Mouse (Mus musculus) induced T-regulatory cell, adult 2 months (primary cell): Measurements from ENCODE around the gene Vnn3.

Source experiments
- DNase-seq: peaks from one replicate; pipeline ENCODE4 v3.0.0-alpha.2; 2012; ENCODE audit warnings: low read depth

Gene Vnn3

DNA sequence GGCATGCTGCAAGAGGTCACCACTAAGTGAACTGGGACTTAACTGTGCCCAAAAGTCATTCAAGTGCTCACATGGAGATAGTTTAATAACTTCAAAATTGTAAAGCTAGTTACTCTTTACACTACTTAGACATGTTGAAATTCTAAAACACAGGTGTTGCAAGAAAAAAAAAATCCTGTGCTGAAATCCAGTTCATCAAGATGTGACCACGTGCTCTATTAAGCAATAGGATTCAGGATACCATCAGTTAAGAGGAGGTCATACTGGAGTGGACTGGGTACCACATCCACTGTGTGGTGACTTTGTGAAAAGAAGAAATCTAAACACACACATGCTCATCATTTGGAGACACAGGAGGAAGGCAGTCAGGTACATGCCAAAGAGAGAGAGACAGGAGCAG is 41.7 kb downstream of the Vnn3 start:
- DNase-seq: no peak

DNA sequence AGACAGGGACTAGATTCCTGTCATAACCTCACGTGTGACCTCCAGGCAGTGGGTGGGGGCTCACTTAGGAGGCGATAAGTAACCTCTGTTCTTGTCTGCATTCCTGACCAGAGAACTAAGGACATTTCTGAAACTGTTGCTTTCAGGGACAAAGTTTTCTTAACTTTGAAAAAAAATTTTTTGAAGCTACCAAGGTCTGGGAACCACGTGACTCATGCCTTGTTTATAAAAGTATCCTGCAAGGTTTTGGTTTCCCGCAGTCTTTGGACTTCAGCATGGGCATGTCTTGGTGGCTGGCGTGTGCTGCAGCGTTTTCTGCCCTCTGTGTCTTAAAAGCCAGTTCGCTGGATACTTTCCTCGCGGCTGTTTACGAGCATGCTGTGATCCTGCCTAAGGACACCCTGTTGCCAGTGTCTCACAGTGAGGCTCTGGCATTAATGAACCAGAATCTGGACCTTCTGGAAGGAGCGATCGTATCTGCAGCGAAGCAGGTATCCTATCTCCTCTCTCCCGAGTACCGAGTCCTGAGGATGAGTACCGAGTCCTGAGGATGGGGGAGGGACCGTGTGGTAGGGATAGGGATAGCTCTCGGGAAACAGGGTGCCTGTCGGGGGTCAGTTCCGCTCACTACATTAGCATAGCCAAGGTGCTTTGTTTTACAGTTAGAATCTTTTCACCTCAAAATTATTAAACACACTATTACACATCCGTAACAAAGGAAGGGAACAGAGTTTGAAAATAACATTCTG is 43.5 kb downstream of the Vnn3 start, which contains the start of gene Vnn1:
Gene Vnn1, plus strand, starts transcription at position 88 of the 749 bp plus-strand sequence.
- no peak for DNase-seq

DNA sequence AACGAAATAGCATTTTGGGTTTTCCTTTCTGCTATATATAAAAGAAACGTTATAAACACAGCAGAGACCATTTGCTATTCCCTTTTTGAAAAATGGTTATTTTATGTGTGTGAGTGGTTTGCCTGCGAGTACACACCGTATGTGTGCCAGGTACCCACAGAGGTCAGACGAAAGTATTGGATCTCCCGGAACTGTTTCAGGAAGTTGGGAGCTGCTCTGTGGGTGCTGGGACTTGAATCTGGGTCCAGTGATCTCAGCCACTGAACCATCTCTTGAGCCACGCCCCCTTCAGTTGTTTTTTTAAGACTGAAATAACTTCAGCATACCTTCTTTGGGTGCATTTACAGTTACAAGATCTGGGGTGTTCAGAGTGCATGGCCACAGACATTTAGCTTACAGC is 44.1 kb downstream of the Vnn3 start:
- DNase-seq: no peak

DNA sequence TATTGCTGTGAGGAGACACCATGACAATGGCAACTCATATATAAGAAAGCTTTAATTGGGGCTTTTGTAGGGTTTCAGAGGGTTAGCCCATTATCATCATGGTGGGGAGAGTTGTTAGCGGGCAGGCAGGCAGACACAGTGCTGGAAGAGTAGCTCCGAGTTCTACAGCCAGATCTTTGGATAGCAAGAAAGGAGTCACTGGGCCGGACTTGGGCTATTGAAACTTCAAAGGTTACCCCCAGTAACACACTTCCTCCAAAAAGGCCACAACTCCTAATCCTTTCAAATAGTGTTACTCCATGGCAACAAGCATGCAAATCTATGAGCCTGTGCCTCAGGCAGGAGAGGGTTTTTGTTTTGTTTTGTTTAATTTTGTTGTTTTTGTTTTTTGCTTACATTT is 49.9 kb downstream of the Vnn3 start:
- DNase-seq: no peak

DNA sequence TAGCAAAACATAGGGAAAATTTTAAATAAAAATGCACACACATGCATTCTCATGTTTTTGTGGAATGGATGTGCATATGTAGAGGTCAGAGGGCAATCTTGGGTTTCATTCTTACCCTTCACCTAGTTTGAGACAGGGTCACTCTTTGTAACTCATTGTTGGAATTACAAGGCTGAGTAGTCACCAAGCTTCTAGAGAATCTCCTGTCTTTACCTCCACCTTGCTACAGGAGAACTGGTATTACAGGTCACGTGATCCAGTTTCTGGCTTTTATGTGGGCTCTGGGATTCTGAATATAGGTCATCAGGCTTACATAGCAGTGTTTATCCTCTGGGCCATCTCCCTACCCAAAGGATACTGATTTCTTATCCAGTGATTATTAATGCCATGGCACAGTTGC is 54.4 kb downstream of the Vnn3 start:
- no peak for DNase-seq
